Mouse (Mus musculus): ENCODE data around the gene Nsmce3.

Gene Nsmce3

GRCm38 (mm10) chr7:64872743-64873241 is at the start of gene Nsmce3:
Gene Nsmce3 (minus strand): TSS chr7:64872997.
- DNase-seq (ENCODE audit: low spot score): peak; percentile 91

GRCm38 (mm10) chr7:64921189-64921588 is 48.4 kb upstream of the Nsmce3 start:
- DNase-seq (ENCODE audit: low spot score): no peak

- no peak for DNase-seq (ENCODE audit: low spot score)
Measured at GRCm38 (mm10) chr7:64920735-64921134, 47.9 kb upstream of the Nsmce3 start.

GRCm38 (mm10) chr7:64916654-64917053 is 43.9 kb upstream of the Nsmce3 start:
- no peak for DNase-seq (ENCODE audit: low spot score)

GRCm38 (mm10) chr7:64915121-64915520 is 42.3 kb upstream of the Nsmce3 start:
- no peak for DNase-seq (ENCODE audit: low spot score)

GRCm38 (mm10) chr7:64911945-64912344 is 39.1 kb upstream of the Nsmce3 start:
- DNase-seq (ENCODE audit: low spot score): no peak

GRCm38 (mm10) chr7:64910208-64910607 is 37.4 kb upstream of the Nsmce3 start:
- no peak for DNase-seq (ENCODE audit: low spot score)

- DNase-seq (ENCODE audit: low spot score): no peak
Measured at GRCm38 (mm10) chr7:64906955-64907354, 34.2 kb upstream of the Nsmce3 start.

GRCm38 (mm10) chr7:64905506-64905905 is 32.7 kb upstream of the Nsmce3 start:
- no peak for DNase-seq (ENCODE audit: low spot score)

GRCm38 (mm10) chr7:64900249-64900648 is 27.5 kb upstream of the Nsmce3 start:
- no peak for DNase-seq (ENCODE audit: low spot score)

- no peak for DNase-seq (ENCODE audit: low spot score)
Measured at GRCm38 (mm10) chr7:64896587-64896986, 23.8 kb upstream of the Nsmce3 start.

GRCm38 (mm10) chr7:64895685-64896101 is 22.9 kb upstream of the Nsmce3 start:
- DNase-seq (ENCODE audit: low spot score): no peak

- DNase-seq (ENCODE audit: low spot score): peak; percentile 57
Measured at GRCm38 (mm10) chr7:64891139-64891538, 18.3 kb upstream of the Nsmce3 start.

GRCm38 (mm10) chr7:64889919-64890318 is 17.1 kb upstream of the Nsmce3 start:
- peak; percentile 34 for DNase-seq (ENCODE audit: low spot score)

- DNase-seq (ENCODE audit: low spot score): no peak
Measured at GRCm38 (mm10) chr7:64884187-64884862, 11.5 kb upstream of the Nsmce3 start.

- no peak for DNase-seq (ENCODE audit: low spot score)
Measured at GRCm38 (mm10) chr7:64882243-64882642, 9.4 kb upstream of the Nsmce3 start.

GRCm38 (mm10) chr7:64881387-64881786 is 8.6 kb upstream of the Nsmce3 start:
- no peak for DNase-seq (ENCODE audit: low spot score)

GRCm38 (mm10) chr7:64880415-64880814 is 7.6 kb upstream of the Nsmce3 start:
- no peak for DNase-seq (ENCODE audit: low spot score)

GRCm38 (mm10) chr7:64874941-64875340 is 2.1 kb upstream of the Nsmce3 start:
- DNase-seq (ENCODE audit: low spot score): no peak

- DNase-seq (ENCODE audit: low spot score): no peak
Measured at GRCm38 (mm10) chr7:64873266-64873665, 469 bp upstream of the Nsmce3 start.

- no peak for DNase-seq (ENCODE audit: low spot score)
Measured at GRCm38 (mm10) chr7:64871987-64872742, 632 bp downstream of the Nsmce3 start.

- DNase-seq (ENCODE audit: low spot score): no peak
Measured at GRCm38 (mm10) chr7:64869549-64870065, 3.2 kb downstream of the Nsmce3 start.

- no peak for DNase-seq (ENCODE audit: low spot score)
Measured at GRCm38 (mm10) chr7:64863538-64863937, 9.3 kb downstream of the Nsmce3 start.
